Mouse (Mus musculus) c-Kit-positive CD71-positive TER-119-positive erythroid progenitor cells, embryonic 14.5 days (primary cell): ENCODE measurements around the gene Hgf.

Experiments
- DNase-seq: peaks from one replicate; pipeline ENCODE4 v3.0.0-alpha.2; 2013; ENCODE audit warnings: low spot score

The Hgf gene

DNA sequence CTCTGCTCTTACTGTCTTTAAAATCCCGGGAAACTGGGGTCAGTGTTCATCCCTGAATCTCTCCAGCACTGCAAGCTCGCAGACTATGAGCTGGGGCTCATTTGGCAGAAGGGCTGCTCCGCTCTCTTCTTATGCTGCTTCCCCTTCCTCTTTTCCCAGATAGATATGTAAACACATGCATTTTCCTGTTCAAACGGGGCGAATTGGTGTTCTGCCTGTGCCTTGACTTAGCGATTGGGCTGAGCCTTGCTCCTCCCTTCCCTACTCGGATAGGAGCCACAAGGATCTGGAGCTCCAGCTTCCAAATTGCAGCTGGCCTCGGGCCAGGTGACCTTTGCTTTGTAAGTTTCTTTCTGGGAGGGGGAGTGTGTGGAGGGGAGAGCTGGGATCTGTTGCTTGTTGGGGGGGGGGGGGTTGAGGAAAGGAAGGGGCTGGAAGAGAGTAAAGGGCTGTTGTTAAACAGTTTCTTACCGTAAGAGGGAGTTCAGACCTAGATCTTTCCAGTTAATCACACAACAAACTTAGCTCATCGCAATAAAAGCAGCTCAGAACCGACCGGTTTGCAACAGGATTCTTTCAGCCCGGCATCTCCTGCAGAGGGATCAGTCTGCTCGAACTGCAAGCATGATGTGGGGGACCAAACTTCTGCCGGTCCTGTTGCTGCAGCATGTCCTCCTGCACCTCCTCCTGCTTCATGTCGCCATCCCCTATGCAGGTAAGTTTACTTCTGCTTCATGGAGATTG lies at the start of gene Hgf:
TSS of gene Hgf (plus strand) at position 192 of the 744 bp plus-strand sequence.
- no peak for DNase-seq

DNA sequence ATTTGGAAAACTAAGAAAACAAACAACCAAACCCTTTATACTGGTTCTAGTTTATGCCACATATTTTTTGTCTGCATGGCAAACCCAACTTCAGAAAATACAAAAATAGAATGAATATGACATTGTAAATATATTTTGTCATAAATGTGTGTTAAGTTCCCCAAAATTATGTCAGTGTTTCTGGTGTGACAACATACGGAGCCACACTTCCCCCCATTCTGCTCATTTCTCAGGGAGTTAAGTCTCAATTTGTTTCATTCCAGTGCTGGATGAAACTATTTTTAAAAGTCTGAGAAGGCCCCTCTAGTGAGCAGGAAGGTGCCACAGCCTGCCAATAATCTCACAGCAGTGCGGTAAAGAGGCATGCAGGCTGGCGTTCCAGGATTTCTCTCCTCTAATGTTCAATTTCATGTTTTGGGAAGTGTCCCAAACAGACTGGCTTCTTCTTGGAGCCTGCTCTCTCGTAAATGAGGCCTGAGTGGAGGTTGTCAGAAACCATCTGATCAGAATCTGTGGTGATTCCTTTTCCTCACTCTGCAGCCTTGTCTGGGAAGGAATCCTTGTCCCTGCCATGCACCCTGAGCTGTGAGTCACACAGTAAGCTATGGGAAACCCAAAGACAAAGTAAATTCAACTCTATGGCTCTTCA lies 46.5 kb upstream of the Hgf start:
- no peak for DNase-seq

DNA sequence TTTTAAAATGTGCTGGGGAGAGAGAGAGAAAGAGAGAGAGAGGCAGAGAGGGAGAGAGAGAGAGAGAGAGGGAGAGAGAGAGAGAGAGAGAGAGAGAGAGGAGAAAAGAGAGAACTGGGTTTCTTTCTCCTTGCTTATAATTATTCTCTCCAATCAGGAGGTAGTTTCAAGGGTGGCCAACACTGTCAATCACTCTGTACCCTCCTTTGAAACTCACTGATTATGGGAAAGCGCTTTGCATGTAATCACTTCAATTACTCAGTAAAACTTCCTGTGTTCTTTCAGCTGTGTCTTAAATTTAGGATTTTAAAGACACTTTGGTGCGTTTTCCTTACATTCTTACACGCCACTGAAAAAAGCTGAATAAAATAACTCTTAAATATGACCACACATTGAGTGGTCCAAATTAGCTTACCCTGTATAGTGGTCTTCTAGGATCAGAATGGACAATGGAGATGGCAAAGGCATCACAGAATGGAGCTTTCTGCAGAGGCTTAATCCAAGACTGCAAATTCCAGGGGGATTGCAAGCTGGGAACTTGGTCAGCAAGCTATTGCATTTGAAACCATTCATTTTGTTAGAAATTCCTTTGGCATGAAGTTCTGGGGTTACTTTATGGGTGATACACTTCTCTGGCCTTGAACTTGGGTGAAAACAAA lies 21.5 kb upstream of the Hgf start:
- DNase-seq, result no peak

DNA sequence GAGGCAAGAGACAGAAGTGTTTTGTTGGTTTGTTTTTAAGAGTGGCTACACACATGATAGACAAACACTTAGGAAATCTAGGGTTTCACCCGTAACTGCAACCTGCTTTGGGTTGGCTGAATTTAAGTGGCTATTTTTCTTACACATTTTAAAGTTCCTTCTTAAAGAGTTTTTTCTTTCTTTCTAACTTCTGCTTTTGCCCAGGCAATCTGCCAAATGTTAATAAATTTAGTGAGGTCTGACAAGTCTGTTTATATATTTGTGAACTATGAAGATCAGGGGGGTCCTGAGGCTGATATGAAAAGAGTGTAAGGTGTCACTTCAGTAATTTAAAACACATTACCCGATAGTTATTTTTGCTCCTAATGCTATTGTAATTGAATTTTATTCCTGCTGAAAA lies 15.2 kb upstream of the Hgf start:
- DNase-seq, result no peak

DNA sequence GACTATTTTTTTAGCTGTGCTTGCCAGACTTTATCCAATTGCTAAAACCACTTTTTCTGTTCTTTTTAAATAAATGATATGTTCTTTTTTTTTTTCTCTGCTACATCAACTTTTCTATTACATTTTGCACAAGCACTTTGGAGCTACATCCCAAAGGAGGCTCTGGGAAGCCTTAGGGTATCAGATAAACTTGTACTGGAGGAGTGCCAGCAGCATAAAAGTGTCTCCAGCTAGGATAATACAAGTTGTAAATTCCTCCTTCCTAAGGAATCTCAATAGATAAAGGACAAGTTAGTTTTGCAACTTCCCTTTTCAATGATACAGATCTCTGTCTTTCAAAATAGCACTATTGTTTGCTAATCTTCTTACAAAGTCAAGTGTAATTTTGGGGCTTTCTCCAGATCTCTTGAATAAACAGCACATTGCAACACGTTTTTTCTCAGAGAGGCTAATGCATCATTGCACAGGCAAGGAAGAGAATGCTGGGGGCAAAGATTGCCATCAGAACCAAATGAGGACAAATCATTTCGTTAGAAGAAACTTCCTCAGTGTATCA lies 11.7 kb upstream of the Hgf start:
- no peak for DNase-seq

DNA sequence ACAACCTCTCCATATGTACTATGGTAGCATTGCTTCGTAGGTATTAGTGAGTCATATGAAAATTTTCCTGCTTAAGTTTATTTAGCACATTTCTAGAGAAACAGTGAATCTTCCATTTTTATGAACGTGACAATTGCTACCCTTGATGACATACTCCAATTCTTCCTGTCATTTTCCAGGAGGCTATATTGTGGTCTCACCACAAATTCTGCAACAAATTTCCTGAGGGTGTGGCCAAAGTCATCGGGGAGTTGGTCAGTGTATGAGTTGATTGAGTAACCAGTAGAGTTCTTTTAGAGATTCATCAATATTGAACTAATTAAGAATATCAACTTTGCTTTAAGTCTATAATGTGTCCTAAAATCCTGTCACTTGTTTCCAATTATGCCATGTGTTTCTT lies 5.8 kb upstream of the Hgf start:
- no peak for DNase-seq

DNA sequence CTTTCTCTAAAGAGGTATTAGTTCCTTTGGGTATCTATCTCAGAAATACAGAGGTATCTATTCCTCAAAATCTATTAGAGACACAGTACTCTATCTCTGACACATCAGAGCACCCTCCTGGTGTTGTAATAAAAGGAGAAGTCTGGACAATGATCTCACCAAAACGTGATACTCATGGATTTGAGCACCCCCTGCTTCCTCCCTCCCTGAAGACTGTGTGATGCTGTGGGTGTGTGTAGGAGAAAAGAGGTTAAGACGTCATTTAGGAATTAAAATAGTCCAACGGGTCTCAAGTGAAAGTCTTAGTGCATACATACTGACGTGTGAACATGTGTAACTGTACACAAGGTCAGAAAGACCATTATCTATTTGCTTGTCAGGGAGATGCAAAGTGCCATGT lies 648 bp upstream of the Hgf start:
- no peak for DNase-seq

DNA sequence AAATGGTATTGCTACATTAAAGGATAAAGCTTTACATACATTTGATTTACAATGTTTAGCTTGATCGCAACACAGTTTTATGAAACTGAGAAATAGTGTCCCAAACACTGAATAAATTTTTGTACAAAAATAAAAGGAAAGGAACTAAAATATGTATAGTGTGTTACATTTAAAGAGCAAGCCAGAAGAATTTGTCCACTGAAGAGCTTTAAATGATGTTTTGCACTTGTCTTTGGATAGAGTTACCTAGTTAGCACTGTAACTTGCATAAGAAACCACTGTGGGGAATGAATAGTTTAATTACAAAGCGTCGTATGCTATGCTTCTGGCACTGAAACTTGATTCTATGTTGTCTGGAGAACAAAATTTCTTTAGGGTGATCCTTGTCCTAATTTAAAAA lies 7.0 kb downstream of the Hgf start:
- no peak for DNase-seq

DNA sequence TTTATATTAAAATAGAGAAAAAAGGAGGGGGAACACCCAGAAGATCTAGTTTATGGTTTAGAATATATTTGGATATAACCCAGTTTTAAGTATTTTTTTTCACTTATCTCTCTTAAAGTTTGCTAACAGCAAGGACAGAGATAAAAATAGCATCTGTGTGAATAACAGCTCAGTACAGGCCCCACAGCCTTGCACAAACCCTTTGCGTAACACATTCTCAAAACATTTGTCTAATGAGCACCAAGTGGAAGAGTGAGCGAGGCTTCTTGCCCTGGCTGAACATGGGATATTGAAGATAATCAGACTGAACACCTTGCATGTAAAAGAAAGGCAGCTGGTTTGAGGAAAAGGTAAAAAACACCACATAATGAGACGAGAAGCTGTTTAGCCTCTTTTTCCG lies 15.7 kb downstream of the Hgf start:
- DNase-seq, result no peak

DNA sequence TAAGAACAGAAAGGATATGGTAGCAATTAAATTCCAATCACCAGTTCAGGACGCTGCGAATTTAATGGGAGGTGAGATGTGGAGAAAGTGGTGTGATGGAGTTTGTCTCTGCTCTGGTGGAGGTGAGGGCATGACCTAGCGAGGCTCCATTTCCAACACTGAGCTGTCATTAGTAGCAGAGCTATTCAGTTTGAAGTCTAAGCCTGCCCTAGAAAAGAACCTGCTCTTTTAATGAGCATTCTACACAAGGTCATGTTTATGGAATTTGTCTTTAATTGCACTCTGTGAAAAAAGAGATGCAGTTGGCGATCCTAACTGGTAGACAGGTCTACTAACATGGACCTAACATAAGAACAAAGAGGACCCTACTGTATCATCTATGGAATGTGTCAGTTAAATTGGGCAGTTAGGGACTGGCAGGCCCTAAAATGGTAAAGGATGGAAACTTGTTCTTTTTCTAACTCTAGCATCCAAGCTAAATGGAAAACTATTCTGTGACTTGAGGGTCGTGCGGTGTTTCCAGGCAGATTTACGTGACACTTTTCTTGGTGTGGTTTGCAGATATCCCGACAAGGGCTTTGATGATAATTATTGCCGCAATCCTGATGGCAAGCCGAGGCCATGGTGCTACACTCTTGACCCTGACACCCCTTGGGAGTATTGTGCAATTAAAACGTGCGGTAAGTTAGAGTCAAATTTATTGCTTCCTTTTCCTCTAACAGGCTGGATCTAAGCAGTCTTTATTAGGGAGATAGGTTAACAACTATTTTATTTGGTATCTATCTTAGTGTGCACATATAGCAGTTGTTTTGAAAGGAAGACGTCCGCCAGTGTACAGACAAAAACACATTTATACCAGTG lies 24.8 kb downstream of the Hgf start:
- no peak for DNase-seq

DNA sequence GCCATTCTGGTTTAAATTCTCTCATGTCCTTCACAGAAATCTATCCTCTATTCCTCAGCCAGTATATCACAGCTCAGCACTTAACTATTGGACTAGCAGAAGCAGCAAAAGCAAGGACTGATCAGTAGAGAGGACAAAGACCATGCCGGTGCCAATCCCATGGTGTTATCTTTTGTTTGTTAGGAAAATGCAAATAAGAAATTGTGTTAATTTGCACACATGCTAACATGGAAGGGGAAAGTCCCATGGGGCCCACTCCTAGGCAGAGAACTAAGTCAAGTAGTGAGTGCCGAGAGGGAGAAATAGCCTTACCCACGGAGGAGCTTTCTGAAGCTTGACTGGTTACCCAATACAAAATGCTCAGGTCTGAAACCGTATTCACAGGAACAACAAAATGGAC lies 42.4 kb downstream of the Hgf start:
- no peak for DNase-seq

DNA sequence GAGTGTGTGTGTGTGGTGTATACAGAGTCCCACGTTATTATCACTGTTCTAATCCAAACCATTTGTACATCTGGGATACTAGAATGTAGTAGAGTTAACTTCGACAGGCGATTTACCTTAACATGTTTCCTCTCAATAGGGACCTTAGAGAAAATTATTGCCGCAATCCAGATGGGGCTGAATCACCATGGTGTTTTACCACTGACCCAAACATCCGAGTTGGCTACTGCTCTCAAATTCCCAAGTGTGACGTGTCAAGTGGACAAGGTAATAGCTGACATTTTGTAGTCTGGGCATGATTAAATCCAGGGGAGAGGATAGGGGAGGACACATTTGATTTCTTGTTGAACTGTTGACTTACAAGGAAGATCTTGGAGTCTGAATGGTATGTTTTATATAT lies 44.7 kb downstream of the Hgf start:
- DNase-seq, result no peak

DNA sequence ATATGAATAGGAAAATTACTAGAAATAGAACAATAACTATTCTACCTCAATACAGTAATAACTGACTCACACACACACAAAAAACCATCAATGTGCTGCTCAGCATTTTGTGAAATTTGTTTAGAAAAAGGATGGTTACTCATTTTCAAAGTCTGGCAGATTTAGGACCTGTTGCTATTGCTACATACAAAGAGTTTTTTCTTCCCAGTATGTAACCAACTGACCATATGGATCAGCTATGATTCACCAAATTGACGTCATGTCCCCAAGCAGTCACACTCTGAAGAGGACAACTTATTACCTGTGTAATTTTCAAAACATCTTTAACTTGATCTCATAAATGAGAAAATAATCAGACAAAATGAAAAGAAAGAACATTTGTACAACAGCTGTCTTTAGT lies 48.2 kb downstream of the Hgf start:
- DNase-seq, result no peak

DNA sequence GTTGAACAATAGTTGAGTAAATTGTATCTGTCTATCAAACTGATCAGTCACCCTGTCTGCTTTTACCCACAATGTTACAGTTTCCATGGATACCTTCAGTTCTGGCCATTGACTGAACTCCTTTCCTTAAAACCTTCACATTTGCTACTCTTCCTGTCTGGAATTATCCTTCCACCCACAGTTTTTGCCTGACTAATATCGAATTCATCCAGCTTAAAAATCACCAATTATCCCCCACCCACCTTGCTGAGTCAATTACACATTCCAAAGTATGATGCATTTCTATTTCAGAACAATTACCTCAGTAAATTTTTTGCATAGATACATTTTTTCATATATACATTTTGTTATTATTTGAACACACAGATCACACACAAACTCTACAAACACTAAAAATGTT lies 79.7 kb downstream of the Hgf start:
- DNase-seq, result no peak

DNA sequence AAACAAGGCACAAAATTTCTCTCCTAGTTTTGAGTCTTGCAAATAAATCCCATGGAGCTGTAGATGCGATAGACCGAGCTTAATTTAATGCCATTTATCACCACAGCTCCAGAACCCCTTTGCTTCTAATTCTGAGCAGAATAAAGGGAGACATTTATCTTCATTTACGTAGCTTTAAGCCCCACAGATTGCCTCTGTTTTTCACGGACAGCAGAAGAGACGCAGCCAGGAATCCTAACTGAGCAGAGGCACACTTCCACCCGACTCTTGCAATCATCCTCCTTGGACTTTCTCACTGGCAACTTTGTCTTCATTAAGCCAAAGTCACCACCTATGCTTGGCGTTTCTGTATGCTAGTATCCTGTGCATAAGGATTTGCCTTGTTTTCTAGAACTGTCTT lies 93.1 kb downstream of the Hgf start:
- no peak for DNase-seq

DNA sequence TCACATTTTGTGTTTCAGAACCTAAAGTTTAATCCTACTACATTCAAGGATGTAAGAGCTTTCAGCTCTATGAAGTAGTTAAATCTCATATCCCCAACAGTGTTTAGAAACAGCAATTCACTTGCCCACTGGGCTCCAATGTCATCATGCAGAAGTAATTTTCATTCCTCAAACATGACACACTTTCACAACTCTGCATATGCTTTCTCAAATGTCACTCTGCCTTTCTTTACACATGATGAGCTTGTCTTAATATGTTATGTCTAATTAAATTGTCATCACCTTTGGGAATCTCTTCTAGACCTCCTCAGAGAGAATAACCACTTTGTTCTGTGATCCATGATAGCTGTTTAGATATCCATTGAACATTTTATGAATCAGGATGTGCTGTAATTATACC lies 94.4 kb downstream of the Hgf start:
- no peak for DNase-seq

DNA sequence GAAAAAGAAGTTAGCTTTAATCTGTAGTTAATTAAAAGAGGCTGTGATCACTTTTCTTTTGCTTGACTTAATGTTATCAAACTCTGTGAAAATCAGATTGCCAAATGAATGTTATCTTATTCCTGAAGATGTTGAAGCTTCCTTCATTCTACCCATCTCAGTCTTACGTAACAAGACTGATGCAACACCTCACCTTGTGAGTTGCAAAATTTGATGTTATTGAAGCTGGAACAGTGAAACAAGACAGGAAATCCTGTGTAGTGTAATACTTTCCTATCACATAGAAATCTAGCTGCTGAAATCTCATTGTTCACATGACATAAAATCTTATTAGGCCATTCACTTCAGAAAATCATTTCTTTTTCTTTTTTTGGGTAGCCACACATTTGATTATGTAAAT lies 96.9 kb downstream of the Hgf start:
- DNase-seq, result no peak

DNA sequence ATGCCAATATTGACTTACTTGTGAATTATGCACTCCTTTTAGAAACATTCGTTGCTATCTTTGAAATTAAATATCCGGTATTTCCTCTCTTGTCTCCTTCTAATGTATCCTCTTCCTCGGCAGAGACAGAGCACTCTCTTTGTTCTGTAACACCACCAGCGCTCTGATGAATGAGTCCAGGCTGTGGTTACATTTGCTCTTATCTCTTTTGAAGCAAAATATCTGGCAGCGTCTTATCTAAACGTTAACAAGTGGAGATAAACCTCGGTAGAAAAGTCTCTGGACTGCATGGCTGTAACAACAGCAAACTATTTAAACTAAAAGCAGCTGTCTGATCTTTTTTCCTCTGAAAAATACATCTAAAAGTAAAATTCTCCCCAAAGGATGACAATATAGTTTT lies 100.7 kb downstream of the Hgf start:
- DNase-seq, result no peak
